Mouse (Mus musculus): ENCODE measurements around the gene Acsf3. TPM values are rescaled to one million over a fixed set of nuclear protein-coding genes. Genes with fewer than 3 reads are reported as not detected.
A peak's percentile ranks its signal among the peaks of the same experiment; 100 is the strongest.

Acsf3 gene
- polyA plus RNA-seq, 1 experiment from 2014 or later, result 17.3 TPM

- no peak for DNase-seq (ENCODE audit: low spot score)
- peaks cover 61% of the 10 kb centered on the region for H3K27me3 ChIP-seq (ENCODE audit: insufficient read depth, poor library complexity, severe bottlenecking)
- H3K4me3 ChIP-seq, result no peak overlapping the region
- WGBS, result 81% methylated on average over 12 of the region's 12 CpGs
- H3K36me3 ChIP-seq, result no peaks in the 10 kb centered on the region
- H3K4me1 ChIP-seq, result peaks cover 51% of the 10 kb centered on the region
- H3K27ac ChIP-seq, result peak overlapping the region; percentile 9; the same call in 1 of the 2 replicates
- no peaks in the 10 kb centered on the region for H3K9me3 ChIP-seq
Measured at GRCm38 (mm10) chr8:122851692-122852545, 76.6 kb downstream of the Acsf3 start.

GRCm38 (mm10) chr8:122852546-122852905, 77.2 kb downstream of the Acsf3 start:
- H3K4me1 ChIP-seq, result peaks cover 46% of the 10 kb centered on the region
- H3K9me3 ChIP-seq, result no peaks in the 10 kb centered on the region
- H3K27me3 ChIP-seq (ENCODE audit: insufficient read depth, poor library complexity, severe bottlenecking), result peaks cover 57% of the 10 kb centered on the region
- H3K36me3 ChIP-seq, result no peaks in the 10 kb centered on the region
- WGBS, result 53% methylated on average over 1 of the region's 1 CpGs
- no peak overlapping the region for H3K4me3 ChIP-seq
- no peak overlapping the region; the same call in 1 of the 2 replicates for H3K27ac ChIP-seq
- no peak for DNase-seq (ENCODE audit: low spot score)

- 30% methylated on average over 11 of the region's 11 CpGs for WGBS
- Histone ChIP-seq H3K9me3 (no peaks in the 10 kb centered on the region), H3K36me3 (no peaks in the 10 kb centered on the region), H3K4me3 (no peak overlapping the region), H3K27me3 (ENCODE audit: insufficient read depth, poor library complexity, severe bottlenecking) (peaks cover 56% of the 10 kb centered on the region), H3K4me1 (peaks cover 39% of the 10 kb centered on the region), H3K27ac (peak overlapping the region; percentile 31; the same call in 1 of the 2 replicates)
- DNase-seq (ENCODE audit: low spot score), result no peak
Measured at GRCm38 (mm10) chr8:122853340-122853771, 78.1 kb downstream of the Acsf3 start.

GRCm38 (mm10) chr8:122854388-122854787, 79.1 kb downstream of the Acsf3 start:
- peaks cover 45% of the 10 kb centered on the region for H3K27me3 ChIP-seq (ENCODE audit: insufficient read depth, poor library complexity, severe bottlenecking)
- DNase-seq (ENCODE audit: low spot score), result no peak
- WGBS, result 65% methylated on average over 7 of the region's 7 CpGs

GRCm38 (mm10) chr8:122855123-122855522, 79.8 kb downstream of the Acsf3 start:
- H3K27ac ChIP-seq, result no peak overlapping the region

More at GRCm38 (mm10) chr8:122854388-122854787, 79.1 kb downstream of the Acsf3 start:
- no peak overlapping the region for H3K27ac ChIP-seq
- no peak overlapping the region for H3K4me3 ChIP-seq
- H3K36me3 ChIP-seq, result no peaks in the 10 kb centered on the region
- no peaks in the 10 kb centered on the region for H3K9me3 ChIP-seq
- peaks cover 34% of the 10 kb centered on the region for H3K4me1 ChIP-seq

GRCm38 (mm10) chr8:122856288-122856687, 81.0 kb downstream of the Acsf3 start:
- WGBS, result 78% methylated on average over 8 of the region's 8 CpGs
- Histone ChIP-seq H3K9me3 (no peaks in the 10 kb centered on the region), H3K4me1 (peaks cover 24% of the 10 kb centered on the region), H3K36me3 (no peaks in the 10 kb centered on the region), H3K27me3 (ENCODE audit: insufficient read depth, poor library complexity, severe bottlenecking) (peaks cover 35% of the 10 kb centered on the region), H3K27ac (no peak overlapping the region), H3K4me3 (no peak overlapping the region)
- DNase-seq (ENCODE audit: low spot score), result no peak

More at GRCm38 (mm10) chr8:122855123-122855522, 79.8 kb downstream of the Acsf3 start:
- Histone ChIP-seq H3K36me3 (no peaks in the 10 kb centered on the region), H3K4me3 (no peak overlapping the region), H3K4me1 (peaks cover 27% of the 10 kb centered on the region), H3K27me3 (ENCODE audit: insufficient read depth, poor library complexity, severe bottlenecking) (peaks cover 38% of the 10 kb centered on the region), H3K9me3 (no peaks in the 10 kb centered on the region)
- DNase-seq (ENCODE audit: low spot score), result no peak
- 76% methylated on average over 4 of the region's 4 CpGs for whole genome bisulfite sequencing

- peaks cover 12% of the 10 kb centered on the region for H3K9me3 ChIP-seq
- peaks cover 32% of the 10 kb centered on the region for H3K27me3 ChIP-seq (ENCODE audit: insufficient read depth, poor library complexity, severe bottlenecking)
- no peak overlapping the region for H3K27ac ChIP-seq
- H3K4me1 ChIP-seq, result peaks cover 4% of the 10 kb centered on the region; the same call in 1 of the 2 replicates
- H3K36me3 ChIP-seq, result peaks cover 2% of the 10 kb centered on the region; the same call in 1 of the 2 replicates
- no peak for DNase-seq (ENCODE audit: low spot score)
- WGBS, result 57% methylated on average over 13 of the region's 13 CpGs
- H3K4me3 ChIP-seq, result no peak overlapping the region
Measured at GRCm38 (mm10) chr8:122859843-122860242, 84.6 kb downstream of the Acsf3 start.

GRCm38 (mm10) chr8:122864719-122865129, 89.4 kb downstream of the Acsf3 start:
- Histone ChIP-seq H3K4me3 (peak overlapping the region; percentile 43), H3K27me3 (ENCODE audit: insufficient read depth, poor library complexity, severe bottlenecking) (peaks cover 54% of the 10 kb centered on the region; the same call in 1 of the 2 replicates), H3K36me3 (peaks cover 4% of the 10 kb centered on the region; the same call in 1 of the 2 replicates), H3K4me1 (peaks cover 9% of the 10 kb centered on the region; the same call in 1 of the 2 replicates), H3K9me3 (peaks cover 32% of the 10 kb centered on the region), H3K27ac (no peak overlapping the region)
- WGBS, result 62% methylated on average over 26 of the region's 26 CpGs
- DNase-seq (ENCODE audit: low spot score), result no peak

GRCm38 (mm10) chr8:122865441-122865840, 90.2 kb downstream of the Acsf3 start:
- Histone ChIP-seq H3K36me3 (peaks cover 4% of the 10 kb centered on the region; the same call in 1 of the 2 replicates), H3K4me3 (peak overlapping the region; percentile 43; the same call in 1 of the 2 replicates), H3K27ac (no peak overlapping the region), H3K4me1 (peaks cover 14% of the 10 kb centered on the region), H3K9me3 (peaks cover 32% of the 10 kb centered on the region), H3K27me3 (ENCODE audit: insufficient read depth, poor library complexity, severe bottlenecking) (peaks cover 58% of the 10 kb centered on the region; the same call in 1 of the 2 replicates)
- 63% methylated on average over 10 of the region's 10 CpGs for WGBS
- no peak for DNase-seq (ENCODE audit: low spot score)

GRCm38 (mm10) chr8:122866231-122866630, 90.9 kb downstream of the Acsf3 start:
- peaks cover 4% of the 10 kb centered on the region; the same call in 1 of the 2 replicates for H3K36me3 ChIP-seq
- peaks cover 16% of the 10 kb centered on the region for H3K4me1 ChIP-seq
- H3K9me3 ChIP-seq, result peaks cover 32% of the 10 kb centered on the region
- H3K27me3 ChIP-seq (ENCODE audit: insufficient read depth, poor library complexity, severe bottlenecking), result peaks cover 52% of the 10 kb centered on the region; the same call in 1 of the 2 replicates
- DNase-seq (ENCODE audit: low spot score), result no peak
- WGBS, result 77% methylated on average over 8 of the region's 8 CpGs
- no peak overlapping the region for H3K27ac ChIP-seq
- no peak overlapping the region for H3K4me3 ChIP-seq

Other genes starting within 250 kb of the Acsf3 start
- 23.7 and 29.3 TPM in 2 replicates for gene Piezo1, start 224.2 kb upstream of the Acsf3 start, polyA plus RNA-seq (2016; fragmentation: Nextera tagmentation; extraction: Ambion mirVana)
- 47.6 TPM in 2 replicates for gene Cdt1, start 207.5 kb upstream of the Acsf3 start, polyA plus RNA-seq (2016; fragmentation: Nextera tagmentation; extraction: Ambion mirVana)
- gene Aprt, start 198.6 kb upstream of the Acsf3 start, polyA plus RNA-seq (2016; fragmentation: Nextera tagmentation; extraction: Ambion mirVana), result 318 and 361 TPM in 2 replicates
- gene Galns, start 164.0 kb upstream of the Acsf3 start, polyA plus RNA-seq (2016; fragmentation: Nextera tagmentation; extraction: Ambion mirVana), result 8.1 and 11.9 TPM in 2 replicates
- gene Trappc2l, start 163.8 kb upstream of the Acsf3 start, polyA plus RNA-seq (2016; fragmentation: Nextera tagmentation; extraction: Ambion mirVana), result 52.9 and 67.4 TPM in 2 replicates
- gene Pabpn1l, start 152.7 kb upstream of the Acsf3 start, polyA plus RNA-seq (2016; fragmentation: Nextera tagmentation; extraction: Ambion mirVana), result 0.19 TPM in 1 of 2 replicates, not detected in the other
- gene Cbfa2t3, start 76.4 kb upstream of the Acsf3 start, polyA plus RNA-seq (2016; fragmentation: Nextera tagmentation; extraction: Ambion mirVana), result 3.8 and 5.5 TPM in 2 replicates
- 0.41 and 0.79 TPM in 2 replicates for gene Cdh15, start 72.5 kb downstream of the Acsf3 start, polyA plus RNA-seq (2016; fragmentation: Nextera tagmentation; extraction: Ambion mirVana)